Mouse (Mus musculus): ENCODE measurements around the gene E430018J23Rik. TPM values are rescaled to one million over a fixed set of nuclear protein-coding genes. Genes with fewer than 3 reads are reported as not detected.
A peak's percentile ranks its signal among the peaks of the same experiment; 100 is the strongest.
"Not testable (repeated sequence)": the region's sequence is repeated elsewhere in the genome, so short reads cannot be mapped to it uniquely, and the experiment has no call there.

E430018J23Rik gene
- polyA plus RNA-seq, 1 experiment from 2014 or later, result 6.3 TPM

DNA sequence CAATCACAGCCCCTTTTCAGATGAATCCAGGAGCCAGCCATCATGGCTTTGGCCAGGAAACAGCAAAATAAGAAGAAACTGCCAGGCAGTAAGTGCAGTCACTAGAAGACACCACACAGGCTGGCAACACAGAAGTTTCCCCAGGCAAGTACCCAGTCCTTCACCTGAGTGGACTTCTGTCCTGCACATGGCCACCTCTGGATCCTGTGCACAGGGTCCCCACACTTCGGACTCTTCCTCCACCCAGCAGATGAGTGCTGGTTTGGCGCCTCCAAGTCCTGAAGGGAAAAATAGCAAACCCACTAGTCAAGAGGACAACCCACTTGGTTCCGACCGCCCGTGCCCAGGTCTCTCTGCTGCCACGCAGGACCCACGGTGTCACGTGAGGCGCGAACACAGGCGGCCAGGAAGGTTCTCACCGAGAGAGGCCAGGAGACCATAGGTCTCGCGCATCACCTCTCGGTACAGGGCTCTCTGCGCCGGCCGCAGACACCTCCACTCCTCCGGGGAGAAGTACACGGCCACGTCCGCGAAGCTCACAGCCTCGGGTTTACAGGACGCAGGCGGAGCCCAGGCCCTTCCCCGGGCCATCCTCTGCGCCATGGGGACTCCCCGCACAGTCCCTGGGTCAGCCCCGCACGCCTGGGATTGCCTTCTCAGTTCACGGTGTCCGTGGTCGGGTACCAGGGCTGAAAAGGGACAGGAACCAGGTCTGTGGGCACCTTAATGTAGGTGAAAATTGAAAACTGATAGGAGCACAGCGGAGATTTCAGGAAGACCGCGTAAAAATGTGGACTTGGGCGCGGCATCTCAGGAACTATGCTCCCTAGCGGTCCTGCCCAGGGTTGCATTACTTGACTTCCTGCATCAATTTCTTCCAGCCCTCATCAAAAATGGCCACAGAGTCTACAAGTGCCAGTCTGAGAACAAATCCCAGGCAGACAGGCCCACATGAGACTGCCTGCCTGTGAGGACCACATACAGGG, 12.9 kb upstream of the E430018J23Rik start, which contains the start of gene Zfp764:
Zfp764 (minus strand) TSS at position 821 of the 986 bp plus-strand sequence.
- 6% methylated on average over 40 of the region's 40 CpGs for WGBS
- peak within 1 kb of the TSS; percentile 87 for H3K4me2 ChIP-seq (ENCODE audit: low read length)
- not testable (repeated sequence) for H3K36me3 ChIP-seq (ENCODE audit: control insufficient read depth, insufficient read depth); H3K9me3 ChIP-seq (ENCODE audit: control insufficient read depth, low read length); H3K27me3 ChIP-seq (replicated peaks; ENCODE audit: control insufficient read depth, insufficient read depth, low read length); H3K4me1 ChIP-seq (replicated peaks; ENCODE audit: control insufficient read depth, insufficient read depth, low read length)
- ATAC-seq, result peak; percentile 91
- H3K9ac ChIP-seq (replicated peaks; ENCODE audit: low read depth, low read length), result peak within 1 kb of the TSS; percentile 80
- H3K27ac ChIP-seq (ENCODE audit: low read length), result peak within 1 kb of the TSS; percentile 60
- peak within 1 kb of the TSS; percentile 60 for H3K4me3 ChIP-seq (replicated peaks; ENCODE audit: low read length)

DNA sequence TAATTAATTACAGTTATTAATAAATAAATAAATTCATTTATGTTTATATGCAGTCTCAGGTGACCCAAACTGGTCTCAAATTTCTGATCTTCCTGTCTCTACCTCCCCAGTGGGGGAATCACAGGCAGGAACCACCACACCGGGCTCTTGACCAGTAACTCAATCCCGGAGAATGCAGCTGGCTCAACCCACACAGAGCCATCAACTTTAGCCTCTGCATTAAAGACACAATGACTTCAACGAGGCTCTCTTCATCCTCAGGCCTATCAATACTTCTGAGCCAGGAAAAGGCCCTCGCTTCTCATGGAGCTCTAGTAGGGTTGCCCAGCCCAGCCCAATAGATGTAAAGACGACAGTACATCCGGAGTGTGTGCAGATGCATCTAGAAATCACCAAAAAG, 10.7 kb upstream of the E430018J23Rik start:
- not testable (repeated sequence) for H3K4me2 ChIP-seq (ENCODE audit: low read length); H3K9ac ChIP-seq (replicated peaks; ENCODE audit: low read depth, low read length); H3K27me3 ChIP-seq (replicated peaks; ENCODE audit: control insufficient read depth, insufficient read depth, low read length); H3K36me3 ChIP-seq (ENCODE audit: control insufficient read depth, insufficient read depth); ATAC-seq; H3K27ac ChIP-seq (ENCODE audit: low read length); H3K4me1 ChIP-seq (replicated peaks; ENCODE audit: control insufficient read depth, insufficient read depth, low read length); H3K4me3 ChIP-seq (replicated peaks; ENCODE audit: low read length); H3K9me3 ChIP-seq (ENCODE audit: control insufficient read depth, low read length)
- WGBS, result 94% methylated on average over 6 of the region's 6 CpGs

DNA sequence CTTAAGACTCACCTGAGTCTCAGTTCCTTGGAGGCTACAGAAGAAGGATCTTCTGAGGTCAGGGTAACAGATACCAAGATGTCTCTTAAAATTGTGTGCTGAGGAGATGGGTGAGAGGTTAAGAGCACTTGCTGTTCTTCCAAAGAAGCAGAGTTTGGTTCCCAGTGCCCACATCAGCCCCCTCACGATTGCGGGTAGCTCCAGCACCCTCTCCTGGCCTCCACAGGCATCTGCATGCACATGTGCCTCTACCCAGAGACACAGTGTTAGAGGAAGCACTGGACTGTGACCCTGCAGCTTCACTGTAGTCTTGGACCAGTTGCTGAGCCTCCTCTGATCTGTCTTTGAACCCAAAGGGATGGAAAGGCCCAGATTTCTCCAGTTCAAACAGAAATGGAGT, 9.6 kb upstream of the E430018J23Rik start:
- Histone ChIP-seq H3K4me2 (ENCODE audit: low read length) (no peak overlapping the region), H3K4me1 (replicated peaks; ENCODE audit: control insufficient read depth, insufficient read depth, low read length) (0 out of 2 replicates have a peak, but pooled peaks cover 7% of the 10 kb centered on the region), H3K9ac (replicated peaks; ENCODE audit: low read depth, low read length) (no peak overlapping the region), H3K27me3 (replicated peaks; ENCODE audit: control insufficient read depth, insufficient read depth, low read length) (no peaks in the 10 kb centered on the region), H3K9me3 (ENCODE audit: control insufficient read depth, low read length) (no peaks in the 10 kb centered on the region), H3K27ac (ENCODE audit: low read length) (no peak overlapping the region), H3K4me3 (replicated peaks; ENCODE audit: low read length) (no peak overlapping the region), H3K36me3 (ENCODE audit: control insufficient read depth, insufficient read depth) (peaks cover 2% of the 10 kb centered on the region; the same call in 1 of the 2 replicates)
- no peak for ATAC-seq
- WGBS, result 41% methylated on average over 2 of the region's 2 CpGs

DNA sequence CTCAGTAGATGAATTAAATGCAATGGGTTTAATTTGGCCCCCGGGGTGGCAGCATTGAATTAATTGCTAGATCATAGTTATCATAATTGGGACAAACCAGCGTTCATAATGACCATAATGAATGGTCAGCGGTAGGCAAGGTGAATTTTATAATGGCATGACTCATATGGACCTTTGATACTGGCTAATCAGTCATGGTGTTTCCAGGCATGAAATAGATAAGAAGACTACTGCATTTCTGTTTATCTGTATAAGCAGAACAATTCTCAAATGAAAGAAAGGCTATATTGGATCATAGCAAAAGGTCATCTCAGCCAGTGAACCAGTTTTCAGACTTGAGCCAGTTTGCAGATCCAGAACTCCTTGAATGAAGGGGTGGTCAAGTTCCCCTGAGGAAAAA, 6.9 kb upstream of the E430018J23Rik start:
- 0 out of 2 replicates have a peak, but pooled peaks cover 3% of the 10 kb centered on the region for H3K27me3 ChIP-seq (replicated peaks; ENCODE audit: control insufficient read depth, insufficient read depth, low read length)
- no peaks in the 10 kb centered on the region for H3K4me1 ChIP-seq (replicated peaks; ENCODE audit: control insufficient read depth, insufficient read depth, low read length)
- peaks cover 2% of the 10 kb centered on the region; the same call in 1 of the 2 replicates for H3K36me3 ChIP-seq (ENCODE audit: control insufficient read depth, insufficient read depth)
- ATAC-seq, result no peak
- no peak overlapping the region for H3K4me2 ChIP-seq (ENCODE audit: low read length)
- no peak overlapping the region for H3K4me3 ChIP-seq (replicated peaks; ENCODE audit: low read length)
- WGBS, result 62% methylated on average over 3 of the region's 3 CpGs
- no peak overlapping the region for H3K9ac ChIP-seq (replicated peaks; ENCODE audit: low read depth, low read length)
- H3K27ac ChIP-seq (ENCODE audit: low read length), result no peak overlapping the region
- no peaks in the 10 kb centered on the region for H3K9me3 ChIP-seq (ENCODE audit: control insufficient read depth, low read length)

DNA sequence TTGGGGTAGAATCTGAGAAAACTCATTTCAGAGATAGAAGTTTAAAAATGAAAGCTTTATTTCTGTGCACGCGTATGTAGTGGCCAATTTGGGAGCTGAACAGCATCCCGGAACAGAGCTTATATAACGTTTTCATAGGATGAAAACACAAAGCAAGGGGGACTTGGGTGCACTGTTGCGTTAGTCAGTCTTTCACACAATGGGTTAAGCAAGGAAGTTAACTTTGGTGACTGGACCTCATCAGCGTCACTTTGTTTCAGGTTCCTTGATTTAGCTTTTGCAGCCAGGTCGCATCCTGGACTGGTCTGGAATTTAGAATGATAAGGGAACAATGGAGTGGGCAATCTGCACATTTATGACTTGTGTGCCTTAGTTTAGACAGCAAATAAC, 510 bp upstream of the E430018J23Rik start:
- peak overlapping the region; percentile 91 for H3K9ac ChIP-seq (replicated peaks; ENCODE audit: low read depth, low read length)
- peaks cover 16% of the 10 kb centered on the region for H3K4me1 ChIP-seq (replicated peaks; ENCODE audit: control insufficient read depth, insufficient read depth, low read length)
- H3K9me3 ChIP-seq (ENCODE audit: control insufficient read depth, low read length), result no peaks in the 10 kb centered on the region
- 0 out of 2 replicates have a peak, but pooled peaks cover 3% of the 10 kb centered on the region for H3K27me3 ChIP-seq (replicated peaks; ENCODE audit: control insufficient read depth, insufficient read depth, low read length)
- H3K4me3 ChIP-seq (replicated peaks; ENCODE audit: low read length), result peak overlapping the region; percentile 70
- peak overlapping the region; percentile 86 for H3K4me2 ChIP-seq (ENCODE audit: low read length)
- H3K27ac ChIP-seq (ENCODE audit: low read length), result peak overlapping the region; percentile 78
- no peaks in the 10 kb centered on the region for H3K36me3 ChIP-seq (ENCODE audit: control insufficient read depth, insufficient read depth)
- peak; percentile 36; the same call in 1 of the 2 replicates for ATAC-seq
- WGBS, result 22% methylated on average over 7 of the region's 7 CpGs

DNA sequence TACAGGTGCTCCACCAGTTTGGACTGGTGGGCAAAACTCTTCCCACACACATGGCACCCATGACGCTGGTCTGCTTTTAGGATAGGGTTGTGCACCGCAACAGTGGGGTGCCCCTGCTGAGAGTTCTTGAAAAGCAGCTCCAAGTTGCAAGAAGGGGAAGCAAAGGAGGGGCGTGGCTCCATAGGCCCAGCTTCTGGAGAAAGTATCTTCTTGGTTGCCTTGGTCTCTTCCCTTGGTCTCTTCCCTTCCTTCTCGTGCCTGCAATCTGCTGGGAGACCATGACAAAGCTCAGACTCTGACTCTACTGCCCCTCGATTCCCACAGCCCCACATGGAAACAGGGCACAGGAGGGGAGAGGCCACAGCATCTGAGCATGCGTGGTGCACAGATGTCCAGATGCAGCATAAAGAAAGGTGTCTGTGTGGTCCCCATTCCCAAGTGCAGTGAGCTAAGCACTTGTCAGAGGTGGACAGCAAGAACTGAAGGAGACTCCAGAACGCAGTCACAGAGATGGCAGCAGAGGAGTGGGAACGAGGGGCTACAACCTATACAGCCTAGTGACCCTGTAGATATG, 1.1 kb downstream of the E430018J23Rik start:
- no peak for ATAC-seq
- WGBS, result 85% methylated on average over 8 of the region's 8 CpGs
- H3K4me2 ChIP-seq (ENCODE audit: low read length), result peak overlapping the region; percentile 86
- no peaks in the 10 kb centered on the region for H3K9me3 ChIP-seq (ENCODE audit: control insufficient read depth, low read length)
- 0 out of 2 replicates have a peak, but pooled peaks cover 3% of the 10 kb centered on the region for H3K27me3 ChIP-seq (replicated peaks; ENCODE audit: control insufficient read depth, insufficient read depth, low read length)
- H3K4me1 ChIP-seq (replicated peaks; ENCODE audit: control insufficient read depth, insufficient read depth, low read length), result peaks cover 16% of the 10 kb centered on the region
- H3K36me3 ChIP-seq (ENCODE audit: control insufficient read depth, insufficient read depth), result no peaks in the 10 kb centered on the region
- no peak overlapping the region; the same call in 1 of the 2 replicates for H3K9ac ChIP-seq (replicated peaks; ENCODE audit: low read depth, low read length)
- no peak overlapping the region for H3K27ac ChIP-seq (ENCODE audit: low read length)
- H3K4me3 ChIP-seq (replicated peaks; ENCODE audit: low read length), result peak overlapping the region; percentile 70

DNA sequence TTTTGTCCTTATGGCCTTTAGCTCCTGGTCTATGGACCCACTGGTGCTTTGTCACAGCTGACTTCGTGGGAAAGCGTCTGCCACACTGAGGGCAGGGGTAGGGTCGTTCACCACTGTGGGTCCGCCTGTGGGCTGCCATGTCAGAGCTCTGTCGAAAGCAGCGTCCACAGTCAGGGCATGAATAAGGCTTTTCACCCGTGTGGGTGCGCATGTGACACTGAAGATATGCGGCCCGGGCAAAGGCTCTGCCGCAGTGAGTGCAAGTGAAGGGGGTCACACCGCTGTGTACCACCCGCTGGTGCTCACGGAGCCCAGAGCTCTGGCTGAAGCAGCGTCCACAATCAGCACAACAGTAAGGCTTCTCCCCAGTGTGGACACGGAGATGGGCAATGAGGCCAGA, 1.9 kb downstream of the E430018J23Rik start:
- 0 out of 2 replicates have a peak, but pooled peaks cover 2% of the 10 kb centered on the region for H3K27me3 ChIP-seq (replicated peaks; ENCODE audit: control insufficient read depth, insufficient read depth, low read length)
- no peaks in the 10 kb centered on the region for H3K36me3 ChIP-seq (ENCODE audit: control insufficient read depth, insufficient read depth)
- no peak overlapping the region for H3K27ac ChIP-seq (ENCODE audit: low read length)
- ATAC-seq, result no peak
- WGBS, result 95% methylated on average over 16 of the region's 16 CpGs
- no peaks in the 10 kb centered on the region for H3K9me3 ChIP-seq (ENCODE audit: control insufficient read depth, low read length)
- no peak overlapping the region for H3K9ac ChIP-seq (replicated peaks; ENCODE audit: low read depth, low read length)
- H3K4me2 ChIP-seq (ENCODE audit: low read length), result no peak overlapping the region
- no peak overlapping the region for H3K4me3 ChIP-seq (replicated peaks; ENCODE audit: low read length)
- H3K4me1 ChIP-seq (replicated peaks; ENCODE audit: control insufficient read depth, insufficient read depth, low read length), result peaks cover 16% of the 10 kb centered on the region

DNA sequence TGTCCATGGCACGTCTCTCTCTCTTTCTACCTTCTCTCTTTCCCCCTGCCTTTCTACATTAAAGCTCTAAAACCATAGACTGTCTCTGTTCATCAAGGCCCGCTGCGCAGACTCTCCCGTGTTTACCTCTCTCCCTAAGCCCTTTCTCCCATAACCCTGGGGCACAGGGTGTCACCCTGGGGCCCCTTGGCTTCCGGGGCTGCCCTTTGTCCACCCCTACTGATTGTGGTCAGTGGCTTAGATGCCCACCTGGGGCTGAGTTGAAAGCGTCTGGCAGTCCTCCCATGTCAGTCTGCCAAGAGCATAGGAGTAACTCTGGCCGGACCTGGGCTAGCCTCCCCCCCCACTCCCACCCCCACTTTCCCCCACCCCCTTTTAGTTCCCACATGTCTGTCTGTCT, 3.1 kb downstream of the E430018J23Rik start:
- Histone ChIP-seq H3K4me3 (replicated peaks; ENCODE audit: low read length) (no peak overlapping the region), H3K36me3 (ENCODE audit: control insufficient read depth, insufficient read depth) (no peaks in the 10 kb centered on the region), H3K27me3 (replicated peaks; ENCODE audit: control insufficient read depth, insufficient read depth, low read length) (no peaks in the 10 kb centered on the region), H3K9me3 (ENCODE audit: control insufficient read depth, low read length) (no peaks in the 10 kb centered on the region), H3K9ac (replicated peaks; ENCODE audit: low read depth, low read length) (no peak overlapping the region), H3K4me2 (ENCODE audit: low read length) (no peak overlapping the region), H3K4me1 (replicated peaks; ENCODE audit: control insufficient read depth, insufficient read depth, low read length) (peaks cover 20% of the 10 kb centered on the region), H3K27ac (ENCODE audit: low read length) (no peak overlapping the region)
- 75% methylated on average over 7 of the region's 7 CpGs for WGBS
- ATAC-seq, result no peak

DNA sequence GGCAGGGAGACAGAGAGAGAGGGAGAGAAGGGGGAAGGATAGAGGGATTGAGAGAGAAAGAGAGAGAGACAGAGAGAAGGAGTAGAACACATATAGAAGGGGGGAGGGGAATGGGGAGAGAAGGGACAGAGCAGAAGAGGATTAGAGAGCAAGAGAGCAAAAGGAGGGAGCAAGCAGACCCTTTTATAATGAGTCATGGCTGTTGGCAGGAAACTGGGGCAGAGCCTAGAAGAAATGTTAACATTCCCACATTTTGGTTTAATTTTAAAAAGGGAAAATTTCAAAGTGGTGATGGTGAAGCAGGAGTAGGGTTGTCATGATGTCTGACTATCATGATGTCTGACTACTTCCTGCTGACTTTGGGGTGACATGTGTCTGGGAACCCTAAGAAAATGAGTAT, 5.2 kb downstream of the E430018J23Rik start:
- peaks cover 14% of the 10 kb centered on the region for H3K4me1 ChIP-seq (replicated peaks; ENCODE audit: control insufficient read depth, insufficient read depth, low read length)
- H3K9ac ChIP-seq (replicated peaks; ENCODE audit: low read depth, low read length); H3K27me3 ChIP-seq (replicated peaks; ENCODE audit: control insufficient read depth, insufficient read depth, low read length); H3K27ac ChIP-seq (ENCODE audit: low read length); H3K4me3 ChIP-seq (replicated peaks; ENCODE audit: low read length); H3K9me3 ChIP-seq (ENCODE audit: control insufficient read depth, low read length); ATAC-seq; H3K36me3 ChIP-seq (ENCODE audit: control insufficient read depth, insufficient read depth); H3K4me2 ChIP-seq (ENCODE audit: low read length): not testable (repeated sequence)
